Mouse (Mus musculus) ES-Bruce4 (cell line): ENCODE measurements around the gene Nup133.

Experiments
- CTCF ChIP-seq: IDR thresholded peaks from one replicate; pipeline ENCODE4 v1.8.1; 2011; ENCODE audit warnings: low read depth, low read length
- POLR2A ChIP-seq: IDR thresholded peaks from one replicate; pipeline ENCODE4 v1.8.1; 2011; ENCODE audit warnings: low read length; ENCODE audit not compliant: insufficient read depth

DNA sequence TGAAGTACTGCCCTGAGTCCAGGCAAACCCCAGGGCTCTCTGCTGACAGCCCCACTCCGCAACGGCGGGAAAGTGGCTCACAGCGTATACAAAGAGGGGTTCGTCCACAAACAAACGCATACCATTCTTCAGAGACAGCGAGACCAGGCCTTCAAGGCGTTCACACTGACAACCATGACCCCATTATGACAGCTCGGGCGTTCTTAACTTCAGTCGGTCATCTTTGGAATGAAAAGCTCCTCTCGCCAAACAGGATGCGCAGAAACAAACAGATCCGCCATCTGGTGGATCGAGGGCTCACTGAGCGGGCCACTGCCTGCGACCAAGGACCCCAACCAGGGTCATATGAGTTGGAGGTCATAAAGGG, 90.5 kb downstream of the Nup133 start:
- TF ChIP-seq CTCF (no peak), POLR2A (no peak)
